Mouse (Mus musculus) frontal cortex, postnatal 14 days (tissue): ENCODE data around the gene Lmx1a.
A peak's percentile ranks its signal among the peaks of the same experiment; 100 is the strongest.

Experiments used
- DNase-seq, 2 experiments: peaks; one replicate each; pipeline ENCODE4 v3.0.0; 2022; ENCODE audit warnings: low spot score in 2 of 2

The Lmx1a gene

DNA sequence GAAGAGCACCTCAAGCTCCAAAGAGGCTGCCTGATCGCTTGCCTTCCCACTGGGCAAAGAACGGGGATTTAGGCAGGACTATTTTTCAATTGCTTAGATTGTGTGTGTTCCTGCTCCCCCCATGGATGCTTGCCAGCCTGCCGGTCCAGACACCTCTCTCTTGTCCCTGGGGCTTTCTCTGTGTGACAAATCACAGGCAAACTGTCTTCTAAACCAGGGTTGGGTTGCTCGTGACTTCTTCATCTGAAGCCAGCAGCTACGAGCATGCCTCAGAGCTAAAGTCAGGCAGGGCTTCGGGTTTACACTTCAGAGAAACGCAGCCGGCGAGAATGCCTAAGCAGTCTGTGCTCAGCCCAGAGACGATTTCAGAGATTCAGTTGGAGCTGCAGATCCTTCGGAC lies 189.3 kb downstream of the Lmx1a start:
- DNase-seq = no peak

- no peak for DNase-seq
These were observed 196.7 kb downstream of the Lmx1a start for GRCm38 (mm10) chr1:167885776-167886175.

GRCm38 (mm10) chr1:167888120-167888519 lies 199.1 kb downstream of the Lmx1a start:
- no peak for DNase-seq

GRCm38 (mm10) chr1:167888816-167889215 lies 199.8 kb downstream of the Lmx1a start:
- DNase-seq = no peak

DNA sequence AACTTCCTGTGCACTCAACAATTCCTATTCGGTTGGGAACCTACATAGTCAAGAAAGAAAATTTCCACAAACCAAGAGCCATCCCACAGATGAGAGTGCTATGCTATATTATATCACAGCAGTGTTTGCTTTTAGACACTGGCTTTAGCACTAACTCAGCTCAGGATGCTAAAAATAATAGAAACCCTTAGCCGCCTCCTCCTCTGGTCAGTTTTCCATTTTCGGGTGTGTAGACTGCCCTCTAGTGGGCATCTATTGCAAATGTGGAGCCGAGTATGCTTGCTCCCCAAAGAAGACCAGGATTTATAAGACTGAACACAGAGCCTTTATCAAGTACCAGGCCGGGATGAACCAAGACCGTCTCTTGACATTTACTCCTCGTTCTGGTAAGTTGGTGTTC lies 207.2 kb downstream of the Lmx1a start:
- DNase-seq = peak in 1 of 2 experiments; percentile 44
